Mouse (Mus musculus): Measurements from ENCODE around the gene Tbl3.

Gene Tbl3

DNA sequence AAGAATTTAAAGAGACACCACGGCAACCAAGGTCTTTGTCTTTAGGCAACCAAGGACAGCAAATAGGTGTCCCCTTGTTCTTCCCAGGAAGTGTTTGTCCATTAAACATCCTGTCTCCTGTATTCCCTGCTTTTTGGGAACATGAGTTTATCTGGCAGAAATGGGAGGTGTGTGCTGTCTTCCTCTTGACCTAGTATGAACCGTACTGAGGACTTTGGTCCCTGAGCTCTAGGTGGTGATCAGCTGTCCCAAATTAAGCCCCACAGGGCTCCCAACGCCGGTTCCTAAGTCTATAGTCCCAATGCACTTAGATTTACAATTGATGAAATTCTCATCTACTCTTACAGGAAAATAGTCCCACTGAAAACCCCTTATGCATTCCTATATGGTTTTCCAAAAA is 56.7 kb downstream of the Tbl3 start:
- DNase-seq, result no peak

DNA sequence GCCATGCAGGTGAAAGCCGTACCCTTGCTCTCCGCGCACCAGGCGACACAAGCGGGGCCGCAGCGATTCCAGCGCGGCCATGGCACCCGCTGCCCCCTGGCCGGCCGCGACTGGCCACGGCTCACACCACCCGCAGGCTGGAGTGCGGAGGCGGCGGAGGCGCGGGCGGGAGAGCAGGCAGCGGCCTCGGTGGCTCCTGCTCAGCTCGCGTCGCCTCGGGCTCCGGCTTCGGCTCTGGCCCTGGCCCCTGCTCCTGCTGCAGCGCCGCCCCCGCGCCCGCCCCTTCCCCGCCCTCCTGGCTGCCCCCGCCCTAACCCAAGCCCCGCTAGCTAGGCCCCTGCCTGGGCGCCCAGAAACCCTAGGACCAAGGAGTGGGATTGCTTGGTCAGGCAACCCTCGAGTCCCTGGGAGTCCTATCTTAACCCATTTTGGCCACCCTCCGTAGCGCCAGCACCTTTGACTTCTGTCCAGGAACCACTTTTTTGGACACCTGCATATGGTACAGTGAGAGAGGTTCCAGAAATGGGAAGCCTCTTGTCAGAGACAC is 57.3 kb downstream of the Tbl3 start, which contains the start of gene Slc9a3r2:
TSS of gene Slc9a3r2 (minus strand) at position 258 of the 547 bp plus-strand sequence.
- peak; percentile 81 for DNase-seq

DNA sequence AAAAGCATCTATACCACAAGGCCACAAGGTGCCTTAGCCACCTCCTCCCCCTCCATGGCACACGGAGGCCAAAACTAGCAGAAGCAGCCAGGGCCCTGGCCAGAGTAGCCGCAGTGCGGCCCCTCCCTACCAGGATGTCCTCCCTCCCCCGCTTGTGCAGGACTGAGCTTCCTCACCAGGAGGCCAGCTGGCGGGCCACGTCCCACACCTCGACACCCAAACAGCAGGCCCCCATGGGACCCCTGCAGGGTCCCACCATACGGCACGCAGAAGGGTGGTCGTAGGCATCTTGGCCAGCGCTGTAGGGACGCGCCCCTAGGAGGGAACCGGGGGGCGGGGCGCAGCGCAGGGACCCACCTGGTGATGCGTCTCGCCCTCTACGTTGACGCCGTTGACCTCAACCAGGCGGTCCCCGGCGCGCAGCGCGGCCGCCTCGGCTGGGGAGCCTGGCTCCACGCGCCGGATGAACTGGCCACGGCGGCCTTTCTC is 57.8 kb downstream of the Tbl3 start:
- peak; percentile 87 for DNase-seq

DNA sequence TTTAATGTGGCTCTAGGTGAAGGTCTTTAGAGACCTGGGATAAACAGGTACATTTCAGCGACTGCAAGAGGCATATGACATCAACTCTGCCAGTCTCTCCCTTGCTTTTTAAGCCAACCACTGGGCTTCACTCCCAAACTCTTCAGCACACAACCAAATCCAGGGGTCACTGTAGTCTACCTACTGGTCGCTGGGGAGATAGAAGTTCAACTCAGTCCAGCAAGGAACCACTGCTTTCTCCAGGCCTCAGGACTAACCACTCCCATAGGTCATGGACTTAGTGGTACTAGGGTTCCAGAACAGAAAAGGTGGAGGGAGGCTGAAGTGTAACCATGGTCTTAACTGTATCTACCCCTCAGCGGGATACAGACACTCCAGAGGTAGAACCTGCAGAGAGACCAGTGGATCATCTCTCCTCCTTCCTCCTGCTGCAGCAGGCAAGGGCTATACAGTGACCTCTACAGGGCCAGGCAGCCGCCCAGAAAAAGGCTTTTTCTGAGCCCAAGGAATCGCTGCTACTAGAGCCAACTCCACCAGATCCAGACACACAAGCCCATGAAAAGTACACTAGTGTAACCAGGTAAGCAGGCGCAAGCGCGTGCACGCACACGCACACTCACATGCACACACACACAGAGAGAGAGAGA is 58.6 kb downstream of the Tbl3 start:
- DNase-seq, result peak; percentile 69
